Mouse (Mus musculus) neural tube, embryonic 15.5 days (tissue): ENCODE measurements around the gene Fam198a. TPM values are rescaled to one million over a fixed set of nuclear protein-coding genes. Genes with fewer than 3 reads are reported as not detected.

Source experiments
- ATAC-seq: fragments of 200-750 bp; cut with Nextera tagmentation; 2 replicates; pipeline ENCODE4 v1.8.0; 2017; ENCODE audit warnings: mild to moderate bottlenecking, moderate TSS enrichment, moderate library complexity; ENCODE audit not compliant: low FRiP score
- H3K27ac ChIP-seq: fragments of 300-500 bp; sonication (generic); replicated peaks from 2 replicates; pipeline ENCODE4 v1.5.1; 2015; ENCODE audit warnings: mild to moderate bottlenecking, inconsistent platforms
- H3K27me3 ChIP-seq: fragments of 300-500 bp; sonication (generic); replicated peaks from 2 replicates; pipeline ENCODE4 v1.6.1; 2015; ENCODE audit warnings: inconsistent platforms
- H3K36me3 ChIP-seq: fragments of 300-500 bp; sonication (generic); 2 replicates; pipeline ENCODE4 v1.6.1; 2015; ENCODE audit warnings: inconsistent platforms
- H3K4me1 ChIP-seq: fragments of 300-500 bp; sonication (generic); 2 replicates; pipeline ENCODE4 v1.6.1; 2015; ENCODE audit warnings: inconsistent platforms
- H3K4me2 ChIP-seq: fragments of 300-500 bp; sonication (generic); 2 replicates; pipeline ENCODE4 v1.6.1; 2015; ENCODE audit warnings: inconsistent platforms, mild to moderate bottlenecking, moderate library complexity
- H3K4me3 ChIP-seq: fragments of 300-500 bp; sonication (generic); replicated peaks from 2 replicates; pipeline ENCODE4 v1.5.1; 2015; ENCODE audit warnings: mild to moderate bottlenecking, inconsistent platforms
- H3K9ac ChIP-seq: fragments of 300-500 bp; sonication (generic); replicated peaks from 2 replicates; pipeline ENCODE4 v1.6.1; 2015; ENCODE audit warnings: mild to moderate bottlenecking, inconsistent platforms
- H3K9me3 ChIP-seq: fragments of 300-500 bp; sonication (generic); replicated peaks from 2 replicates; pipeline ENCODE4 v1.6.1; 2016; ENCODE audit warnings: inconsistent platforms
- WGBS: fragments of 180-500 bp; shearing (Covaris S2); methylation state at CpG from one replicate; pipeline ENCODE4 v1.1.7; 2015; ENCODE audit warnings: mixed read lengths; 5-methylcytosine and 5-hydroxymethylcytosine counted together
- polyA plus RNA-seq: library from polyadenylated mRNA; unstranded; fragments of >200 nt; fragmentation: Nextera tagmentation; extraction: Ambion mirVana; gene quantifications from 2 replicates; pipeline ENCODE4 v1.2.1, GENCODE M21; 2015

Fam198a gene
- polyA plus RNA-seq = 1.9 and 2.4 TPM in 2 replicates

DNA sequence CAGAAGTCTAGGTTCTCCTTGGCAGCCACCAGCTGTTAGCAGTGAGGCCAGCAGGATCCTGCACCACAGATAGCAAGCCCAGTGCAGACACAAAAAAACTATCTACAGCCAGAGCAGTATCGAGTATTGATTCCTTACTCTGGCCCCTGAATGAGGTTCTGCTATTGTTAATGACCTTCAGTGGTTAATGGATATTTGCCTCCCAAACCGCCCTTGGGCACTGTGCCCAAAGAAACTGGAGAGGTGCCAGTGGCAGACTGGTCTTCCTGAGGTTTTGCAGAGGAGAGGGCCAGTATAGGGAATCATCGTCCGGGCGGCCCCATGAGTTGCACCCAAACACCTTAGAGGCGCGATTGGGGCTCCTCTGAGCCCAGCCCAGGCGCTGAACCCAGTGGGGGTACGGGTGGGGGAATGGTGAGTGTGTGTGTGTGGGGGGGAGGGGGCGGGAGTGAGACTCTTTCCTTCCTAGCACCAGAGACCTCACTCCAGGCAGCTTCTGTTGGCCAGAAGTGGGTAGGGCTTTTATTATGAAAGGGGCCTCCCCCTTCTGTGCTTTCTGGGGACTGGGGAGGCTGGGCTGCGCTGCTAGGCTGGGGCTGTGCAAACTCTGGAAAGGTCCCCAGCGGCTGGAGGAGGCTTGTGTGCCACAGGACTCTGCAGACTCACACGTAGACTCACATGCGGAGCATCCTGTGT, at the start of gene Fam198a:
TSS of gene Fam198a (plus strand) at position 571 of the 696 bp plus-strand sequence.
- Histone ChIP-seq H3K4me1 (peaks cover 13% of the 10 kb centered on the region), H3K9ac (peak within 1 kb of the TSS; percentile 34; the same call in 1 of the 2 replicates), H3K27ac (peak within 1 kb of the TSS; percentile 64), H3K27me3 (no peaks in the 10 kb centered on the region), H3K4me2 (peak within 1 kb of the TSS; percentile 51), H3K36me3 (no peaks in the 10 kb centered on the region), H3K4me3 (peak within 1 kb of the TSS; percentile 25), H3K9me3 (no peaks in the 10 kb centered on the region)
- WGBS = 7% methylated on average over 14 of the region's 14 CpGs
- ATAC-seq = peak; percentile 82

DNA sequence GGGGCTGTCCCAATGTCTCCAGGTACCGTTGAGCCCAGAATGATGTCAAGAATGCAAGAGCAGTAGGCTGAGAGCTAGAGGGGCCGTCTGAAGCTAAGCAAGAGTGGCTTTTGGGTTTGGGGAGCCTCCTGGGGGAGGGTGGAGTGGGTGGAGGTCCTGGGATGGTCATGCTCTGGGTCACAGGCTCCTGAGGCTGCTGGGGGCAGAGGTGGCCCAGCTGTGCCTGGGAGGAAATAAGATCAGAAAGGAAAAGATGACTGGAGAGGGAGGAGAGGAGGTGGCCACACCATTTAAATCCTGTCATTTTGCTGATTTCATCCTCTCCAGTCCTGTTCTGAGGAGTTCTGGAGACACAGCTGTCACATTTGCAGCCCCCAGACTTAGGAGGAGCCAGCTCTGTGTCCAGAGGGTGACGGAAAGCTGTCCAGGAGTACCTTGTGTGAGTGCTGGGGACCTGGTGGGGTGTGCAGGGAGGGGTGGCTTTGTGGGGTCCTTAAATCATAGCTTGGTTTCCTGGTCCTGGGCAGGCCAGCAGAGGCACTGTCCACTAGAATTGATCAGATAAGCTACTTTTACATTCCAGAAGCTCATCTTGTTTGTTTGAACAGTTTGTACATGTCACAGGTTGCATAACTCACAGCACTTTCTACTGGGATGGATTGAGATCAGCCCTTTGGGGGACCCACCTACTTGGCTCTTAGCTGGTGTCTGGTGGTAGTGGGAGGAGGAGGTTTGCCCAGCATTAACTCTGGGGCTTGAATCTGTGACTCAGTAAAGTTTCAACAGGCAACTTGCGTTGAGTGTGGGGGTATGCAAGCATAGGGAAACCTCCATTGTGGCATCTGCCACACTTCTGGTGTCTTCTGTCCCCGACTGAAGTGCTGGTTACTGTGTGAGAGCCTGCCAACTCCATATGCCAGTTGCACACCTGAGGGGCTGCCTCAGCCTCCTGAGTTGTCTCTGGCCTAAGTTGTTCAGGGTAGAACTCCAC, 48.8 kb upstream of the Fam198a start:
- WGBS = 82% methylated on average over 5 of the region's 5 CpGs
- Histone ChIP-seq H3K4me1 (no peaks in the 10 kb centered on the region), H3K4me3 (no peak overlapping the region), H3K9me3 (no peaks in the 10 kb centered on the region), H3K9ac (no peak overlapping the region), H3K27me3 (no peaks in the 10 kb centered on the region), H3K4me2 (no peak overlapping the region), H3K27ac (no peak overlapping the region), H3K36me3 (no peaks in the 10 kb centered on the region)
- ATAC-seq = no peak

DNA sequence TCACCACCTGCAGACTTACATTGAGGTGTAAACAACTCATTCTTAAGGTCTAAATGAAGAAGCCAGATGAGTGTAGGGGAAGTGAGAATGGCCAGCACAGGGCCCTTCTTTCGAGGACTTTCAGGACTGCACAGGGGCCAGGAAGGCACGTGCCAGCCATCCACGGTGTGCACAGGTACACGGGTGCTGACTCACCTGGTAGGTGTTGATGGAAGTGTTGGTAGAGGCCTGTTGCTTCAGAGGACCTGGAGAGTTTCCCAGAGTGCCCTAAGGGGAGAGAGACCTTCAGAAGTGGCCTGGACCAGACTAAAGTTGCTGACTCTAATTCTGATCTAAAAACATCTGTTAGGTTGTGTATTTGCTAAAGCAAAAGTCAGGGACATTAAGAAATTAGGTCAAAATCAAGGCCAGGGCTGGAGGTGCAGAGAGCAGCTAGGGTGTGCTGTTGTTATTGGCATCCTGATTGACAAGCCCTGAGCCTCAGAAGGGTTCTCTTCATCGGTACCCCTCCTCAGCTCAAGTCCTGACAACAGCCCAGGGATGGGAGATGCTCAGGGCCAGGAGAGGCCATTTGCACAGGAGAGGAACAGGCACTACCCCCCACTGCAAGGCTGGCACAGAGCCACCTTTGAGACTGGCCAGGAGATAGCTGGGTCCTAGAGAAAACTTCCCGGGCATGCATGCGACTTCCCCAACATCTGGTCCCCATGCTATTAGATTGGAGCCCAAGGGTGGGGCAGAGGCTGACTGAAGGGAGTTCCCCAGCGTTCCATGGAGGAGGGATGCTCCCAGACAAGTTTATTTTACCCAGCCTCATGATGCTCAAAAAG, 47.1 kb upstream of the Fam198a start:
- no peak for ATAC-seq
- no peaks in the 10 kb centered on the region for H3K36me3 ChIP-seq
- H3K9me3 ChIP-seq = no peaks in the 10 kb centered on the region
- no peaks in the 10 kb centered on the region for H3K27me3 ChIP-seq
- H3K4me2 ChIP-seq = no peak overlapping the region
- WGBS = 85% methylated on average over 8 of the region's 8 CpGs
- H3K4me1 ChIP-seq = no peaks in the 10 kb centered on the region
- no peak overlapping the region for H3K9ac ChIP-seq
- H3K4me3 ChIP-seq = no peak overlapping the region
- no peak overlapping the region for H3K27ac ChIP-seq

DNA sequence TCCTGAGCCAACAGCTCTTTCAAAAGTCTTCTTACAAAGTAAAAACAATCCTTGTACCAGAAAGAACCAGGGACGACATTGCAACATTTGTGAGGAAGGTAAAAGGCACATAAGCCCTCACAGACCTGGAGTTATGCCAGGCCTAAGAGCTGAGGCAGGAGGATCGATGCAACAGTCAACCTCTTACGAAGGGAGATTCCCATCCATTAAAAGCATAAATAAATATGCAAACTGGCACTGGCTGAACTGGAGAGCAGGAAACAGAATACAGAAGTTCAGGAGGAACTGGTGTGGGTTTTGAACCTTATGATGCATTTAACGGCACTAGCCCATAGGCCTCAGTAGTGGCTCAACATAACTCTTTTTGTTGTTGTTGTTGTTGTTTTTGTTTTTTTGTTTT, 46.5 kb upstream of the Fam198a start:
- Histone ChIP-seq H3K36me3 (no peaks in the 10 kb centered on the region), H3K9ac (no peak overlapping the region), H3K4me2 (no peak overlapping the region), H3K4me3 (no peak overlapping the region), H3K9me3 (no peaks in the 10 kb centered on the region), H3K4me1 (no peaks in the 10 kb centered on the region), H3K27me3 (no peaks in the 10 kb centered on the region), H3K27ac (no peak overlapping the region)
- no peak for ATAC-seq
- WGBS = 81% methylated on average over 4 of the region's 4 CpGs

DNA sequence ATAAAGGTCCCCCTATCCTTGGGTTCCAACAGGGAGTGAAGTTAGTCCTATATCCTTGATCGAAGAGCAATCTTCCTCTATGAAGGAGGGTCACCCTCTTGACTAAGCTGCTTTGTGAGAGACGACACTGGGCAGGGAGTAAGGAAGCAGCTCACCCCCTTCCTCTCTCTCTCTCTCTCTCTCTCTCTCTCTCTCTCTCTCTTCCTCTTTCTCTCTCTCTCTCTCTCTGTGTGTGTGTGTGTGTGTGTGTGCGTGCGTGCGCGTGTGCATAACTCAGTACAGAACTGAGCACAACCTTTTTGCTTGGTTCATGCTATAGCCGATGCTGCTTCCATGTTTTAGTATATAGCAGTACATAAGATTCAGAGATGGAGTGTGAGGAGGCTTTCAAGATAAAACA, 45.8 kb upstream of the Fam198a start:
- no peak overlapping the region for H3K9ac ChIP-seq
- no peak overlapping the region for H3K4me3 ChIP-seq
- no peaks in the 10 kb centered on the region for H3K27me3 ChIP-seq
- no peak overlapping the region for H3K4me2 ChIP-seq
- H3K36me3 ChIP-seq = no peaks in the 10 kb centered on the region
- 93% methylated on average over 7 of the region's 7 CpGs for WGBS
- no peak overlapping the region for H3K27ac ChIP-seq
- H3K4me1 ChIP-seq = no peaks in the 10 kb centered on the region
- H3K9me3 ChIP-seq = no peaks in the 10 kb centered on the region
- no peak for ATAC-seq

DNA sequence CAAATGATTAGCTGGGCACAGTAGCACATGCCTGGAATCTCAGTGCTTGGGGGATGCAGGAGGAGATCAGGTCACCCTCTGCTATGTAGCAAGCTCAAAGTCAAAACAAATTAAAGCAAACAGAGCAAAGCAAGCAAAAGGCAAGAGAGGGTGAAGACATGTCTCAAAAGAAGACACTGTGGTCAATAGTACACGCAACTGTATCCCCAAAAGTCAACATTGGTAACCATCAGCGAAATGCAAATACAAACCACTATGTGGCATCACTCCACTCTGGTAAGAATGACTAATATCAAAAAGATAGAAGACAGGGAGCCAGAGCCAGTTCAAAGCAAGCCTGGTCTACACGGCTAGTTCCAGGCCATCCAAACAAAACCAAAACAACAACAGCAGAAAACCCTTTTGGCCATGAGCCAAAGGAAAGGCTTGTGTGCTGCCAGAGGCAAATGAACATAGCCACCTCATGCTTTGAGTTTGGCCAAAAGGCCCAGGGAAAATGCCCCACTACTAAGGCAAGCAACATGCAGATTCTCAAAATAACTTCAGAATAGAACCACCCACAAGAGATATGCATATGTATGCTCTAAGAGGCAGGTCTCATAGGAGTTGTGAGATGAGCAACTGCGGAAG, 45.1 kb upstream of the Fam198a start:
- WGBS = 87% methylated on average over 4 of the region's 4 CpGs
- H3K36me3 ChIP-seq = no peaks in the 10 kb centered on the region
- no peak overlapping the region for H3K4me3 ChIP-seq
- no peak overlapping the region for H3K27ac ChIP-seq
- H3K27me3 ChIP-seq = no peaks in the 10 kb centered on the region
- no peak for ATAC-seq
- H3K4me1 ChIP-seq = no peaks in the 10 kb centered on the region
- H3K9me3 ChIP-seq = no peaks in the 10 kb centered on the region
- no peak overlapping the region for H3K9ac ChIP-seq
- no peak overlapping the region for H3K4me2 ChIP-seq

DNA sequence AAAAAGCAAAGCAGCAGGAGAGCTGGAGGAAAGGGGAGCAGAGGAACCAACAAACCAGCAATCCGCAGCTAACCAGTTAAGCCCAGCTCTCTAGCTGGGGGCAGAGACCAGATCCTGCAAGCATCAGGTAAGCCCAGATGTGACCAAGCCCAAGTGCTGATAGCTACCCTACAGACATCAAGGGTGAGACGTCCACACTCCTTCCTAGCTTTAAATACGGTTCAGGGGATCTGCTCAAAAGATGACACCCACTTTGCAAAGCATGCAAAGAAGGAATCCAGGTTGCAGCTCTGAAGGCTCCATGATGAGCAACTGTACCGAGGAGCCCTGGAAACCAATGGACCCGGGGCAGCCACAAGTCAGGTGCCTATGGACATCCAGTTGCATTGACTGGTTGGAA, 44.3 kb upstream of the Fam198a start:
- Histone ChIP-seq H3K9me3 (no peaks in the 10 kb centered on the region), H3K27me3 (no peaks in the 10 kb centered on the region), H3K9ac (no peak overlapping the region), H3K4me3 (no peak overlapping the region), H3K4me1 (no peaks in the 10 kb centered on the region), H3K36me3 (no peaks in the 10 kb centered on the region), H3K4me2 (no peak overlapping the region), H3K27ac (no peak overlapping the region)
- no peak for ATAC-seq
- WGBS = 88% methylated on average over 5 of the region's 5 CpGs

DNA sequence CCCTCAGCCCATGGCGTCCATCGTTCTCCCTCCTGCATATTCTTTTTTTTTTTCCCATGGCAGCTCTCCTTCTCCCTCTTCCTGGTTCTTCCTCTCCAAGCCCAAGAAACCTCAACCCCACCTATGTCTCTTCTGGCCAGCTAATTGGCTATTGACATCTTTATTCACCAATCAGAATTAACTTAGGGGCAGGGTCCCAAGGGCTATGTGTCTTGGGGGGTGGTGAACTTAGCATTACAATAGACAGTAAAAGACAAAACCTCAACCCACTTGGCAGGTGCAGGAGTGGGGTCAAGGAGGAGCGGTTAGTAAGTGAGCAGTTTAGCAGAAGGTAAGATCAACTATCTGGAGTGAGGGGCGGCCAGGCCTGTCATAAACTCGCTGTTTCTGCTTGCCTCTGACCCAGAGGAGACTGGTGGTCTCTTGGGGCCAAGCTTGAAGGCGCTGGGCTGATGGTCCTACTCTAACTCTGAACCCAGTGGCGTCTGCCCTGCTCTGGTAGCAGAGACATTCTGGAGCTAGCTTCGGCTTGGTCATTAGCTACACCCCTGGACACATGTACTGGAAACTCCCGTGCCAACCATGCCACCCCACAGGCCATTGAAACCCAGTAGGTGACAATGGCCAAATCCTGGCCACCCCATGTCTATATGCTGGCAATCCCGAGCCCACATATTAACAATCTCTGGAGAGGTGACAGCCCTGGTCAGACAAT, 43.3 kb upstream of the Fam198a start:
- Histone ChIP-seq H3K36me3 (no peaks in the 10 kb centered on the region), H3K27me3 (no peaks in the 10 kb centered on the region), H3K27ac (no peak overlapping the region), H3K4me3 (no peak overlapping the region), H3K4me1 (no peaks in the 10 kb centered on the region), H3K9me3 (no peaks in the 10 kb centered on the region), H3K9ac (no peak overlapping the region), H3K4me2 (no peak overlapping the region)
- 75% methylated on average over 10 of the region's 10 CpGs for WGBS
- ATAC-seq = no peak

DNA sequence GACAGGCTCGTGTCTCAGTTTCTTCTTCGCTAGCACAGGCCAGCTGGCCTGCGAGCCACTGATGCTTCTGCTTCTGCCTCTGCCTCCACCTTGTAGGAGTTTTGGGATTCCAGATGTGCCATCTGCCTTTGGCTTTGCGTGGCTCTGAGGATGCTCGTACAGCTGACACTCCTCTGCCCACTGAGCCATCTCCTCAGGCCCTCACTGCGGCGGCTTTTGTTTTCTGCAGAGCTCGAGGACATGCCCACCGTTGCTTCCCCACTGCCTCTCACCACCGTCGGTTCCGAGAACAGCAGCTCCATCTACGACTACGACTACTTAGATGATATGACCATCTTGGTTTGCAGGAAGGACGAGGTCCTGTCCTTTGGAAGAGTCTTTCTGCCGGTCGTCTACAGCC, 42.5 kb upstream of the Fam198a start:
- 94% methylated on average over 17 of the region's 17 CpGs for WGBS

DNA sequence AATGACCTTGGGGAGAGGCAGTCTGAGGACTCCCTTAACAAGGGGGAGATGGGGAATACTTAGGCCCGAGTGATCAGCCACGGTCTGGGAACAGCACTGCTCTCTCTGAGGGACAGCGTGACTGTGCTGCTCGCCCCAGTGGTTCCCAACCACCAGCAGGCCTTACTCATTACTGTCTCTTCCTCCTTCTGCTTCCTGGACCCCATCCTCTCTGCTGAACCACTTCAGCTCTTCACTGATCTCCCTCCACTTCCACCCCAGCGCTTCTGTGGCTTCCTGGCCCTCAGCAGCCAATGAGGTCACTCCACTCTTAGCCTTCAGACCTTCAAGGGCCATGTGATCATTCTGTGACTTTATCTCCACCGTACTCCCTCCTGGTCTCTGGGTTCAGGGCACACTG, 41.2 kb upstream of the Fam198a start:
- Histone ChIP-seq H3K4me2 (no peak overlapping the region), H3K27me3 (no peaks in the 10 kb centered on the region), H3K4me3 (no peak overlapping the region), H3K27ac (no peak overlapping the region), H3K36me3 (no peaks in the 10 kb centered on the region), H3K9me3 (no peaks in the 10 kb centered on the region), H3K4me1 (no peaks in the 10 kb centered on the region), H3K9ac (no peak overlapping the region)
- WGBS = 83% methylated on average over 6 of the region's 6 CpGs
- no peak for ATAC-seq

More for the DNA sequence above, 42.5 kb upstream of the Fam198a start:
- H3K27me3 ChIP-seq = no peaks in the 10 kb centered on the region
- no peak overlapping the region for H3K4me2 ChIP-seq
- no peak overlapping the region for H3K4me3 ChIP-seq
- H3K4me1 ChIP-seq = no peaks in the 10 kb centered on the region
- ATAC-seq = no peak
- H3K9me3 ChIP-seq = no peaks in the 10 kb centered on the region
- H3K27ac ChIP-seq = no peak overlapping the region
- no peaks in the 10 kb centered on the region for H3K36me3 ChIP-seq
- no peak overlapping the region for H3K9ac ChIP-seq
